Mouse (Mus musculus): ENCODE measurements around the gene Zer1. TPM values are rescaled to one million over a fixed set of nuclear protein-coding genes. Genes with fewer than 3 reads are reported as not detected.
"Not testable (repeated sequence)": the region's sequence is repeated elsewhere in the genome, so short reads cannot be mapped to it uniquely, and the experiment has no call there.

The Zer1 gene
- polyA plus RNA-seq, 1 experiment from 2014 or later, result 16.0 TPM

DNA sequence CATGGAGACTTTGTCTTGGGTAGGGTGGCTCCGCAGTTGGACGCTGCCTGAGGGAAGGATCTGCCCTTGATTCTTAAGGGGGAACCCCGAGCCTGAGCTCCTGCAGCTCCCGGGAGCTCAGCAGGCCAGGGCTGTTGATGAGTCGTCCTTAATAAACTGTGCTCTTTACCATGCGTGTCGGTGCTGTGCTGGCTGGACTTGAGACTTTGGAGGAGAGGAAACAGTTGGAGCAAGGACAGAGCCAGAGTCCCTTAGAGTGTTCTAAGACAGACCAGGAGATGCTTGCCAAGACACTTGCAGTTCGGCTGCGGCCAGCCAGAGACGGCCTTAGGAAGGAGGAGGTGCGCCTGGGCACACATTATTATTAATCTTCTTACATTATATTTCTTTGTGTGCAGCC is 27.5 kb upstream of the Zer1 start:
- Histone ChIP-seq H3K4me3 (replicated peaks; ENCODE audit: low read length) (no peak overlapping the region), H3K27me3 (ENCODE audit: control insufficient read depth, insufficient read depth, low read length) (no peaks in the 10 kb centered on the region), H3K9ac (no peak overlapping the region), H3K4me2 (replicated peaks) (no peak overlapping the region), H3K36me3 (replicated peaks; ENCODE audit: control insufficient read depth, insufficient read depth) (peaks cover 56% of the 10 kb centered on the region), H3K4me1 (replicated peaks; ENCODE audit: control insufficient read depth, insufficient read depth, low read length) (no peaks in the 10 kb centered on the region), H3K27ac (no peak overlapping the region), H3K9me3 (ENCODE audit: control insufficient read depth, low read length) (no peaks in the 10 kb centered on the region)
- ATAC-seq (ENCODE audit: low FRiP score) (no peak), DNase-seq (ENCODE audit: low spot score) (no peak)
- WGBS, result 90% methylated on average over 11 of the region's 11 CpGs

- Histone ChIP-seq H3K4me1 (replicated peaks; ENCODE audit: control insufficient read depth, insufficient read depth, low read length) (no peaks in the 10 kb centered on the region), H3K4me3 (replicated peaks; ENCODE audit: low read length) (no peak overlapping the region), H3K27ac (no peak overlapping the region), H3K27me3 (ENCODE audit: control insufficient read depth, insufficient read depth, low read length) (no peaks in the 10 kb centered on the region), H3K9me3 (ENCODE audit: control insufficient read depth, low read length) (no peaks in the 10 kb centered on the region), H3K9ac (no peak overlapping the region), H3K4me2 (replicated peaks) (no peak overlapping the region), H3K36me3 (replicated peaks; ENCODE audit: control insufficient read depth, insufficient read depth) (peaks cover 96% of the 10 kb centered on the region)
- no peak for ATAC-seq (ENCODE audit: low FRiP score)
- WGBS, result 94% methylated on average over 4 of the region's 4 CpGs
- no peak for DNase-seq (ENCODE audit: low spot score)
Observed at GRCm38 (mm10) chr2:30147466-30147865, 23.1 kb upstream of the Zer1 start.

DNA sequence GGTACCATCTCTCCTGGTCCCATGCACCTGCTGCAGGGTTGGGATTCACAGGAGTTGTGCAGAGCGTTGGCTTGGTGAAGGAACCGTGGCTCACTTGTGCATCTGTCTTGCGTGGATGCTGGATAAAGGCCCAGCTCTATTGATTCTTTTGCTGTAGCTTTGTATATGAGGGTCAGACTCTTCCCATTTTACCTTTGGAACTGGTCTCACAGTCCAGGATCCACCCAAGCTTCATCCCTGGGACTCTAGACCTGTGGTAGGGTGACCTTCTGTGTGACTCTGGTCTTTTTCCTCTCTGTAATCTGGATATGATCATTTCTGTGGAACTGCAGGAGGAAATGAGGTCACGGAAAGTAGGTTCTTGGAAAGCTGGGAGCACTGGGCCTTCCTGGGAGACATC is 20.1 kb upstream of the Zer1 start:
- no peak overlapping the region for H3K27ac ChIP-seq
- WGBS, result 98% methylated on average over 4 of the region's 4 CpGs
- no peak overlapping the region for H3K9ac ChIP-seq
- no peak overlapping the region for H3K4me2 ChIP-seq (replicated peaks)
- DNase-seq (ENCODE audit: low spot score) (no peak), ATAC-seq (ENCODE audit: low FRiP score) (no peak)
- H3K36me3 ChIP-seq (replicated peaks; ENCODE audit: control insufficient read depth, insufficient read depth), result peaks cover 97% of the 10 kb centered on the region
- H3K4me3 ChIP-seq (replicated peaks; ENCODE audit: low read length), result no peak overlapping the region
- no peaks in the 10 kb centered on the region for H3K4me1 ChIP-seq (replicated peaks; ENCODE audit: control insufficient read depth, insufficient read depth, low read length)
- no peaks in the 10 kb centered on the region for H3K27me3 ChIP-seq (ENCODE audit: control insufficient read depth, insufficient read depth, low read length)
- no peaks in the 10 kb centered on the region for H3K9me3 ChIP-seq (ENCODE audit: control insufficient read depth, low read length)

DNA sequence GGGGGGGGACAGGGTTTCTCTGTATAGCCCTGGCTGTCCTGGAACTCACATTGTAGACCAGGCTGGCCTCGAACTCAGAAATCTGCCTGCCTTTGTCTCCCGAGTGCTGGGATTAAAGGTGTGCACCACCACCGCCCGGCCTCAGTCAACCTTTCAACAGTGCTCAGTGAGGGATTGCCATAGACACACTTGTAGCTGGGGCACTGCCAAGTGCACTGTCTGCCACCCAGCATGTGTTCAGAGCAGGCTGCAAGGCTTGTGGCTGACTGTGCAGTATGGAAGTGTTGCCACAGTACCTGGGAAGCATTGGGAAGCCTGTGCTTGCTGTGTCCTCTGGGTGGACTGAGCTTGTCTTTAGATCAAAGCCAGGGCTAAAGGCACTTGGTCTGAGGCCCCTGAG is 15.6 kb upstream of the Zer1 start:
- DNase-seq (ENCODE audit: low spot score); H3K4me2 ChIP-seq (replicated peaks); H3K9ac ChIP-seq; H3K27ac ChIP-seq; H3K4me1 ChIP-seq (replicated peaks; ENCODE audit: control insufficient read depth, insufficient read depth, low read length); ATAC-seq (ENCODE audit: low FRiP score); H3K9me3 ChIP-seq (ENCODE audit: control insufficient read depth, low read length); H3K27me3 ChIP-seq (ENCODE audit: control insufficient read depth, insufficient read depth, low read length); H3K4me3 ChIP-seq (replicated peaks; ENCODE audit: low read length): not testable (repeated sequence)
- 88% methylated on average over 4 of the region's 4 CpGs for WGBS
- peaks cover 93% of the 10 kb centered on the region for H3K36me3 ChIP-seq (replicated peaks; ENCODE audit: control insufficient read depth, insufficient read depth)

GRCm38 (mm10) chr2:30136458-30136857 is 12.1 kb upstream of the Zer1 start:
- no peak overlapping the region for H3K9ac ChIP-seq

GRCm38 (mm10) chr2:30134928-30135620 is 10.7 kb upstream of the Zer1 start:
- 49% methylated on average over 10 of the region's 10 CpGs for WGBS
- Histone ChIP-seq H3K9ac (peak overlapping the region; percentile 82; the same call in 1 of the 2 replicates), H3K4me1 (replicated peaks; ENCODE audit: control insufficient read depth, insufficient read depth, low read length) (peaks cover 14% of the 10 kb centered on the region; the same call in 1 of the 2 replicates), H3K9me3 (ENCODE audit: control insufficient read depth, low read length) (no peaks in the 10 kb centered on the region), H3K4me3 (replicated peaks; ENCODE audit: low read length) (peak overlapping the region; percentile 76), H3K27me3 (ENCODE audit: control insufficient read depth, insufficient read depth, low read length) (no peaks in the 10 kb centered on the region), H3K36me3 (replicated peaks; ENCODE audit: control insufficient read depth, insufficient read depth) (peaks cover 44% of the 10 kb centered on the region), H3K27ac (no peak overlapping the region), H3K4me2 (replicated peaks) (peak overlapping the region; percentile 66)
- DNase-seq (ENCODE audit: low spot score) (no peak), ATAC-seq (ENCODE audit: low FRiP score) (no peak)

More at GRCm38 (mm10) chr2:30136458-30136857, 12.1 kb upstream of the Zer1 start:
- WGBS, result 89% methylated on average over 10 of the region's 10 CpGs
- H3K27me3 ChIP-seq (ENCODE audit: control insufficient read depth, insufficient read depth, low read length), result no peaks in the 10 kb centered on the region
- H3K4me3 ChIP-seq (replicated peaks; ENCODE audit: low read length), result no peak overlapping the region
- ATAC-seq (ENCODE audit: low FRiP score) (no peak), DNase-seq (ENCODE audit: low spot score) (no peak)
- peaks cover 58% of the 10 kb centered on the region for H3K36me3 ChIP-seq (replicated peaks; ENCODE audit: control insufficient read depth, insufficient read depth)
- H3K9me3 ChIP-seq (ENCODE audit: control insufficient read depth, low read length), result no peaks in the 10 kb centered on the region
- peaks cover 14% of the 10 kb centered on the region; the same call in 1 of the 2 replicates for H3K4me1 ChIP-seq (replicated peaks; ENCODE audit: control insufficient read depth, insufficient read depth, low read length)
- no peak overlapping the region for H3K27ac ChIP-seq
- no peak overlapping the region for H3K4me2 ChIP-seq (replicated peaks)

- DNase-seq (ENCODE audit: low spot score) (no peak), ATAC-seq (ENCODE audit: low FRiP score) (no peak)
- Histone ChIP-seq H3K9me3 (ENCODE audit: control insufficient read depth, low read length) (no peaks in the 10 kb centered on the region), H3K4me1 (replicated peaks; ENCODE audit: control insufficient read depth, insufficient read depth, low read length) (peaks cover 14% of the 10 kb centered on the region; the same call in 1 of the 2 replicates), H3K27ac (peak overlapping the region; percentile 81; the same call in 1 of the 2 replicates), H3K9ac (peak overlapping the region; percentile 82), H3K27me3 (ENCODE audit: control insufficient read depth, insufficient read depth, low read length) (no peaks in the 10 kb centered on the region), H3K4me3 (replicated peaks; ENCODE audit: low read length) (peak overlapping the region; percentile 76), H3K36me3 (replicated peaks; ENCODE audit: control insufficient read depth, insufficient read depth) (peaks cover 39% of the 10 kb centered on the region), H3K4me2 (replicated peaks) (peak overlapping the region; percentile 66)
- 27% methylated on average over 6 of the region's 6 CpGs for WGBS
Observed at GRCm38 (mm10) chr2:30134378-30134711, 10.0 kb upstream of the Zer1 start.

- Histone ChIP-seq H3K27ac (peak within 1 kb of the TSS; percentile 81), H3K9ac (peak within 1 kb of the TSS; percentile 82), H3K4me2 (replicated peaks) (peak within 1 kb of the TSS; percentile 66), H3K4me1 (replicated peaks; ENCODE audit: control insufficient read depth, insufficient read depth, low read length) (peaks cover 14% of the 10 kb centered on the region; the same call in 1 of the 2 replicates), H3K4me3 (replicated peaks; ENCODE audit: low read length) (peak within 1 kb of the TSS; percentile 76), H3K36me3 (replicated peaks; ENCODE audit: control insufficient read depth, insufficient read depth) (peaks cover 36% of the 10 kb centered on the region), H3K27me3 (ENCODE audit: control insufficient read depth, insufficient read depth, low read length) (no peaks in the 10 kb centered on the region), H3K9me3 (ENCODE audit: control insufficient read depth, low read length) (no peaks in the 10 kb centered on the region)
- ATAC-seq (ENCODE audit: low FRiP score), result peak; percentile 94
- under 1% methylated on average over 44 of the region's 46 CpGs for WGBS
- peak; percentile 96 for DNase-seq (ENCODE audit: low spot score)
Observed at GRCm38 (mm10) chr2:30133613-30134377, 9.4 kb upstream of the Zer1 start, which contains the start of gene Tbc1d13. Tbc1d13 (plus strand) TSS chr2:30133746.

GRCm38 (mm10) chr2:30132801-30133612 is 8.6 kb upstream of the Zer1 start:
- WGBS, result 23% methylated on average over 16 of the region's 16 CpGs
- peak; percentile 15; the same call in 1 of the 2 replicates for ATAC-seq (ENCODE audit: low FRiP score)
- no peak for DNase-seq (ENCODE audit: low spot score)
- H3K4me2 ChIP-seq (replicated peaks), result peak overlapping the region; percentile 66
- no peaks in the 10 kb centered on the region for H3K27me3 ChIP-seq (ENCODE audit: control insufficient read depth, insufficient read depth, low read length)
- H3K4me1 ChIP-seq (replicated peaks; ENCODE audit: control insufficient read depth, insufficient read depth, low read length), result peaks cover 14% of the 10 kb centered on the region; the same call in 1 of the 2 replicates
- peak overlapping the region; percentile 82 for H3K9ac ChIP-seq
- peak overlapping the region; percentile 76 for H3K4me3 ChIP-seq (replicated peaks; ENCODE audit: low read length)
- peak overlapping the region; percentile 81 for H3K27ac ChIP-seq
- peaks cover 28% of the 10 kb centered on the region for H3K36me3 ChIP-seq (replicated peaks; ENCODE audit: control insufficient read depth, insufficient read depth)
- H3K9me3 ChIP-seq (ENCODE audit: control insufficient read depth, low read length), result no peaks in the 10 kb centered on the region
